In genomic region chr19:18629589-18629988, GRCm38 (mm10) we compare ENCODE assay signal across 9 mouse cellular contexts. TPM values are rescaled to one million over a fixed set of nuclear protein-coding genes. Genes with fewer than 3 reads are reported as not detected.
DNase-seq lines count a peak whose midpoint lies in the region; ATAC-seq and TF ChIP-seq lines count a peak whose summit lies in the region.
"Had no signal": no experiment of that assay in that cellular context is flagged by ENCODE, and none has a peak within 500 bp of the region (broad histone marks: within the 10 kb centered on the region; RNA-seq: fewer than 3 reads in every experiment).

No protein-coding gene starts in this region.

- no peaks in the 10 kb centered on the region for H3K9me3 ChIP-seq in lung, embryonic 15.5 days
- no peaks in the 10 kb centered on the region for H3K9me3 ChIP-seq in forebrain, embryonic 16.5 days (ENCODE audit: control insufficient read depth, low read length)
- H3K9me3 ChIP-seq: forebrain, embryonic 15.5 days had no signal

- peak overlapping the region; percentile 96 for H3K27ac ChIP-seq in gastrocnemius, adult 2 months
- H3K27ac ChIP-seq in lung, embryonic 15.5 days, result no peak overlapping the region
- H3K27ac ChIP-seq in kidney, adult 2 months (ENCODE audit: insufficient read depth, low read depth, low read length), result peak overlapping the region; percentile 98
- H3K27ac ChIP-seq in forebrain, embryonic 16.5 days (ENCODE audit: low read length), result no peak overlapping the region
- H3K27ac ChIP-seq: forebrain, embryonic 15.5 days had no signal

- 0 out of 2 replicates have a peak overlapping the region, but pooled peaks have one; percentile 77 for H3K4me2 ChIP-seq in lung, embryonic 15.5 days
- no peak overlapping the region for H3K4me2 ChIP-seq in forebrain, embryonic 16.5 days (ENCODE audit: low read length)
- H3K4me2 ChIP-seq: forebrain, embryonic 15.5 days had no signal

- peak overlapping the region; percentile 76 for H3K4me3 ChIP-seq in gastrocnemius, adult 2 months
- H3K4me3 ChIP-seq in lung, embryonic 15.5 days, result no peak overlapping the region
- H3K4me3 ChIP-seq in kidney, adult 2 months (ENCODE audit: insufficient read depth, low read depth, low read length), result no peak overlapping the region
- no peak overlapping the region for H3K4me3 ChIP-seq in forebrain, embryonic 16.5 days (replicated peaks; ENCODE audit: low read length)
- H3K4me3 ChIP-seq: forebrain, embryonic 15.5 days had no signal

- no peak overlapping the region for H3K9ac ChIP-seq in lung, embryonic 15.5 days
- no peak overlapping the region for H3K9ac ChIP-seq in forebrain, embryonic 16.5 days (replicated peaks; ENCODE audit: low read depth, low read length)
- H3K9ac ChIP-seq: forebrain, embryonic 15.5 days had no signal

- H3K4me1 ChIP-seq in lung, embryonic 15.5 days, result peaks cover 21% of the 10 kb centered on the region
- peaks cover 13% of the 10 kb centered on the region for H3K4me1 ChIP-seq in kidney, adult 2 months (ENCODE audit: control insufficient read depth, insufficient read depth, low read length)
- H3K4me1 ChIP-seq in forebrain, embryonic 16.5 days (replicated peaks; ENCODE audit: control insufficient read depth, insufficient read depth, low read length), result peaks cover 7% of the 10 kb centered on the region; the same call in 1 of the 2 replicates

- H3K36me3 ChIP-seq in lung, embryonic 15.5 days, result no peaks in the 10 kb centered on the region
- no peaks in the 10 kb centered on the region for H3K36me3 ChIP-seq in kidney, adult 2 months (ENCODE audit: control insufficient read depth, insufficient read depth, low read length)
- no peaks in the 10 kb centered on the region for H3K36me3 ChIP-seq in forebrain, embryonic 16.5 days (ENCODE audit: control insufficient read depth, insufficient read depth)
- H3K36me3 ChIP-seq: forebrain, embryonic 15.5 days had no signal

- TF ChIP-seq CTCF in gastrocnemius, adult 2 months (IDR thresholded peaks at IDR 0.05), result no peak
- no peak for TF ChIP-seq CTCF in kidney, adult 2 months (conservative IDR thresholded peaks at IDR 0.05; ENCODE audit: insufficient read depth, insufficient read length, low read depth, low read length)

- whole genome bisulfite sequencing in lung, embryonic 15.5 days, result 57% methylated on average over 1 of the region's 1 CpGs
- 21% methylated on average over 1 of the region's 1 CpGs for WGBS in kidney, adult 2 months
- WGBS in forebrain, embryonic 16.5 days, result 54% methylated on average over 1 of the region's 1 CpGs

- no peak for TF ChIP-seq POLR2A in kidney, adult 2 months (IDR thresholded peaks at IDR 0.05; ENCODE audit: low read depth, low read length)

- intact Hi-C loops in gastrocnemius, adult 2 months (cut with DNase I), result no loop called here

- no peak for ATAC-seq in lung, embryonic 15.5 days (ENCODE audit: borderline replicate concordance, extremely low read depth, low FRiP score, low TSS enrichment)
- ATAC-seq in megakaryocyte progenitor cell, adult 5-6 weeks (replicated peaks; ENCODE audit: poor library complexity), result no peak
- no peak for ATAC-seq in forebrain, embryonic 16.5 days
- ATAC-seq: forebrain, embryonic 15.5 days had no signal

- H3K27me3 ChIP-seq in lung, embryonic 15.5 days, result no peaks in the 10 kb centered on the region
- no peaks in the 10 kb centered on the region for H3K27me3 ChIP-seq in kidney, adult 2 months (replicated peaks; ENCODE audit: control insufficient read depth, insufficient read depth, low read length)
- no peaks in the 10 kb centered on the region for H3K27me3 ChIP-seq in forebrain, embryonic 16.5 days (replicated peaks; ENCODE audit: control insufficient read depth, insufficient read depth, low read length)
- H3K27me3 ChIP-seq: forebrain, embryonic 15.5 days had no signal

- DNase-seq in gastrocnemius, adult 2 months, result no peak
- DNase-seq in gastrocnemius, adult 8-10 months (ENCODE audit: low spot score in 2 of 2), result no peak
- DNase-seq in lung, adult 18-20 months, result no peak
- peak; percentile 95 for DNase-seq in kidney, adult 2 months
- peak; percentile 47 for DNase-seq in lung, postnatal 14 days

RNA-seq across cellular contexts. Expression of gene Ostf1, which starts 2.0 kb away (rescaled TPM):
- 10 to 100 TPM; 20.6 to 21.6 TPM for total RNA-seq in gastrocnemius, adult 2 months (2021)
- total RNA-seq in gastrocnemius, adult 8-10 months (2022), result 10 to 100 TPM; 22.1 to 28.5 (median 25.5) TPM
- 102 and 103 TPM in 2 replicates for polyA plus RNA-seq in lung, embryonic 15.5 days (2015; fragmentation: Nextera tagmentation; extraction: Ambion mirVana)
- polyA plus RNA-seq in kidney, adult 2 months (2012; rRNA removed), result 66.0 and 80.0 TPM in 2 replicates
- total RNA-seq in megakaryocyte progenitor cell, adult 5-6 weeks (2015), result 159 and 171 TPM in 2 replicates
- 183 and 192 TPM in 2 replicates for total RNA-seq in megakaryocyte progenitor cell, adult 5-6 weeks (2017)
- polyA plus RNA-seq in forebrain, embryonic 16.5 days (2015; fragmentation: Nextera tagmentation; extraction: Ambion mirVana), result 31.8 and 33.1 TPM in 2 replicates

RNA-seq across cellular contexts. Expression of gene Nmrk1, which starts 2.2 kb away (rescaled TPM):
- total RNA-seq in gastrocnemius, adult 2 months (2021), result 1 to 10 TPM; 2.8 to 3.3 TPM
- total RNA-seq in gastrocnemius, adult 8-10 months (2022), result 1 to 10 TPM; 3.0 to 4.8 (median 3.6) TPM
- polyA plus RNA-seq in lung, embryonic 15.5 days (2015; fragmentation: Nextera tagmentation; extraction: Ambion mirVana), result 8.8 and 11.0 TPM in 2 replicates
- 77.1 and 78.6 TPM in 2 replicates for polyA plus RNA-seq in kidney, adult 2 months (2012; rRNA removed)
- total RNA-seq in megakaryocyte progenitor cell, adult 5-6 weeks (2015), result 10.1 TPM in 2 replicates
- 4.6 and 4.9 TPM in 2 replicates for total RNA-seq in megakaryocyte progenitor cell, adult 5-6 weeks (2017)
- polyA plus RNA-seq in forebrain, embryonic 16.5 days (2015; fragmentation: Nextera tagmentation; extraction: Ambion mirVana), result 4.0 and 4.9 TPM in 2 replicates

RNA-seq across cellular contexts. Expression of gene Carnmt1, which starts 41.0 kb away (rescaled TPM):
- total RNA-seq in gastrocnemius, adult 2 months (2021), result 100 to 1,000 TPM; 130 to 135 TPM
- total RNA-seq in gastrocnemius, adult 8-10 months (2022), result 100 to 1,000 TPM; 103 to 147 (median 134) TPM
- polyA plus RNA-seq in lung, embryonic 15.5 days (2015; fragmentation: Nextera tagmentation; extraction: Ambion mirVana), result 28.0 and 29.2 TPM in 2 replicates
- 5.9 and 6.3 TPM in 2 replicates for polyA plus RNA-seq in kidney, adult 2 months (2012; rRNA removed)
- total RNA-seq in megakaryocyte progenitor cell, adult 5-6 weeks (2015), result 34.2 and 38.6 TPM in 2 replicates
- 23.2 and 30.4 TPM in 2 replicates for total RNA-seq in megakaryocyte progenitor cell, adult 5-6 weeks (2017)
- 11.1 and 14.4 TPM in 2 replicates for polyA plus RNA-seq in forebrain, embryonic 16.5 days (2015; fragmentation: Nextera tagmentation; extraction: Ambion mirVana)

Comparison
In these comparisons a context has a peak if more than half of its experiments do, and no peak if none do; other contexts are left out.
1. DNase-seq: peak in kidney, adult 2 months (single experiment) and lung, postnatal 14 days (single experiment); none in gastrocnemius, adult 2 months (single experiment), gastrocnemius, adult 8-10 months (0 of 2) and lung, adult 18-20 months (0 of 2).
2. H3K27ac ChIP-seq: peak in gastrocnemius, adult 2 months (single experiment) and kidney, adult 2 months (single experiment); none in lung, embryonic 15.5 days (single experiment) and forebrain, embryonic 16.5 days (single experiment).
3. RNA of gene Ostf1, which starts 2.0 kb away (total RNA-seq): 159 to 192 TPM in megakaryocyte progenitor cell, adult 5-6 weeks; 22.1 to 28.5 TPM in gastrocnemius, adult 8-10 months and 20.6 to 21.6 TPM in gastrocnemius, adult 2 months; every median in the first group is over 4 times any median in the second.